Mouse (Mus musculus) hindbrain, embryonic 12.5 days (tissue): ENCODE measurements around the gene Timp2. TPM values are rescaled to one million over a fixed set of nuclear protein-coding genes. Genes with fewer than 3 reads are reported as not detected.

ENCODE experiments used
- ATAC-seq: fragments of 200-750 bp; cut with Nextera tagmentation; 2 replicates; pipeline ENCODE4 v1.8.0; 2017; ENCODE audit warnings: moderate TSS enrichment; ENCODE audit not compliant: low FRiP score
- H3K27ac ChIP-seq: fragments of 300-500 bp; sonication (generic); 2 replicates; pipeline ENCODE4 v1.5.1; 2016; ENCODE audit warnings: mild to moderate bottlenecking
- H3K27me3 ChIP-seq: fragments of 300-500 bp; sonication (generic); 2 replicates; pipeline ENCODE4 v1.6.1; 2016; ENCODE audit warnings: mild to moderate bottlenecking
- H3K36me3 ChIP-seq: fragments of 300-500 bp; sonication (generic); 2 replicates; pipeline ENCODE4 v1.6.1; 2016; ENCODE audit warnings: mild to moderate bottlenecking
- H3K4me1 ChIP-seq: fragments of 300-500 bp; sonication (generic); 2 replicates; pipeline ENCODE4 v1.6.1; 2016
- H3K4me2 ChIP-seq: fragments of 300-500 bp; sonication (generic); replicated peaks from 2 replicates; pipeline ENCODE4 v1.6.1; 2016; ENCODE audit warnings: mild to moderate bottlenecking
- H3K4me3 ChIP-seq: fragments of 300-500 bp; sonication (generic); 2 replicates; pipeline ENCODE4 v1.5.1; 2016; ENCODE audit warnings: mild to moderate bottlenecking
- H3K9ac ChIP-seq: fragments of 300-500 bp; sonication (generic); 2 replicates; pipeline ENCODE4 v1.6.1; 2016; ENCODE audit warnings: mild to moderate bottlenecking, moderate library complexity
- H3K9me3 ChIP-seq: fragments of 300-500 bp; sonication (generic); replicated peaks from 2 replicates; pipeline ENCODE4 v1.6.1; 2016; ENCODE audit warnings: mild to moderate bottlenecking
- WGBS: fragments of 180-500 bp; shearing (Covaris S2); methylation state at CpG from one replicate; pipeline ENCODE4 v1.1.7; 2016; 5-methylcytosine and 5-hydroxymethylcytosine counted together
- polyA plus RNA-seq: library from polyadenylated mRNA; unstranded; fragments of >200 nt; fragmentation: Nextera tagmentation; extraction: Ambion mirVana; gene quantifications from 2 replicates; pipeline ENCODE4 v1.2.1, GENCODE M21; 2016

Timp2 gene
- polyA plus RNA-seq: 66.2 and 68.3 TPM in 2 replicates

- peaks cover 20% of the 10 kb centered on the region for H3K4me1 ChIP-seq
- no peaks in the 10 kb centered on the region for H3K36me3 ChIP-seq
- 34% methylated on average over 6 of the region's 6 CpGs for WGBS
- H3K27ac ChIP-seq: peak within 1 kb of the TSS; percentile 89
- H3K27me3 ChIP-seq: no peaks in the 10 kb centered on the region
- peak within 1 kb of the TSS; percentile 93 for H3K9ac ChIP-seq
- H3K9me3 ChIP-seq: no peaks in the 10 kb centered on the region
- peak within 1 kb of the TSS; percentile 84 for H3K4me2 ChIP-seq
- ATAC-seq: peak; percentile 44
- H3K4me3 ChIP-seq: peak within 1 kb of the TSS; percentile 72
Measured at GRCm38 (mm10) chr11:118355640-118356039, at the start of gene Timp2. Timp2 (minus strand) TSS chr11:118355740.

GRCm38 (mm10) chr11:118405311-118405710, 49.8 kb upstream of the Timp2 start:
- H3K36me3 ChIP-seq: peaks cover 44% of the 10 kb centered on the region
- H3K9me3 ChIP-seq: no peaks in the 10 kb centered on the region
- no peak overlapping the region for H3K27ac ChIP-seq
- no peaks in the 10 kb centered on the region for H3K27me3 ChIP-seq
- H3K4me3 ChIP-seq: no peak overlapping the region
- no peak overlapping the region for H3K4me2 ChIP-seq
- H3K4me1 ChIP-seq: no peaks in the 10 kb centered on the region; the same call in 1 of the 2 replicates
- 98% methylated on average over 8 of the region's 8 CpGs for WGBS
- ATAC-seq: no peak
- H3K9ac ChIP-seq: no peak overlapping the region

GRCm38 (mm10) chr11:118403951-118404899, 48.7 kb upstream of the Timp2 start:
- peaks cover 33% of the 10 kb centered on the region for H3K36me3 ChIP-seq
- WGBS: 78% methylated on average over 6 of the region's 6 CpGs
- H3K4me1 ChIP-seq: no peaks in the 10 kb centered on the region; the same call in 1 of the 2 replicates
- H3K4me3 ChIP-seq: no peak overlapping the region
- H3K4me2 ChIP-seq: no peak overlapping the region
- no peak overlapping the region for H3K9ac ChIP-seq
- no peaks in the 10 kb centered on the region for H3K27me3 ChIP-seq
- no peak overlapping the region for H3K27ac ChIP-seq
- ATAC-seq: no peak
- no peaks in the 10 kb centered on the region for H3K9me3 ChIP-seq

GRCm38 (mm10) chr11:118403183-118403582, 47.6 kb upstream of the Timp2 start:
- Histone ChIP-seq H3K4me3 (no peak overlapping the region), H3K9me3 (no peaks in the 10 kb centered on the region), H3K27ac (no peak overlapping the region), H3K4me1 (no peaks in the 10 kb centered on the region; the same call in 1 of the 2 replicates), H3K4me2 (no peak overlapping the region), H3K9ac (no peak overlapping the region), H3K36me3 (peaks cover 23% of the 10 kb centered on the region), H3K27me3 (no peaks in the 10 kb centered on the region)
- ATAC-seq: no peak
- 88% methylated on average over 2 of the region's 2 CpGs for WGBS

- no peaks in the 10 kb centered on the region for H3K27me3 ChIP-seq
- H3K9ac ChIP-seq: 0 out of 2 replicates have a peak within 1 kb of the TSS, but pooled peaks have one; percentile 5
- 61% methylated on average over 7 of the region's 7 CpGs for WGBS
- H3K4me2 ChIP-seq: no peak within 1 kb of the TSS
- ATAC-seq: no peak
- peak within 1 kb of the TSS; percentile 62 for H3K27ac ChIP-seq
- H3K4me3 ChIP-seq: no peak within 1 kb of the TSS
- peaks cover 9% of the 10 kb centered on the region; the same call in 1 of the 2 replicates for H3K36me3 ChIP-seq
- H3K4me1 ChIP-seq: no peaks in the 10 kb centered on the region; the same call in 1 of the 2 replicates
- no peaks in the 10 kb centered on the region for H3K9me3 ChIP-seq
Measured at GRCm38 (mm10) chr11:118401760-118402280, 46.3 kb upstream of the Timp2 start, which contains the start of gene Lgals3bp. Lgals3bp (minus strand) TSS chr11:118402092.

- Histone ChIP-seq H3K27me3 (no peaks in the 10 kb centered on the region), H3K36me3 (peaks cover 3% of the 10 kb centered on the region; the same call in 1 of the 2 replicates), H3K27ac (peak overlapping the region; percentile 62), H3K4me1 (no peaks in the 10 kb centered on the region; the same call in 1 of the 2 replicates), H3K9me3 (no peaks in the 10 kb centered on the region), H3K9ac (no peak overlapping the region), H3K4me2 (no peak overlapping the region), H3K4me3 (no peak overlapping the region)
- ATAC-seq: no peak
- WGBS: 93% methylated on average over 4 of the region's 4 CpGs
Measured at GRCm38 (mm10) chr11:118401195-118401594, 45.7 kb upstream of the Timp2 start.

GRCm38 (mm10) chr11:118400566-118400936, 45.0 kb upstream of the Timp2 start:
- Histone ChIP-seq H3K27ac (no peak overlapping the region), H3K4me1 (no peaks in the 10 kb centered on the region; the same call in 1 of the 2 replicates), H3K4me3 (no peak overlapping the region), H3K9me3 (no peaks in the 10 kb centered on the region), H3K36me3 (0 out of 2 replicates have a peak, but pooled peaks cover 2% of the 10 kb centered on the region), H3K27me3 (no peaks in the 10 kb centered on the region), H3K9ac (no peak overlapping the region), H3K4me2 (no peak overlapping the region)
- 50% methylated on average over 6 of the region's 6 CpGs for WGBS
- no peak for ATAC-seq

GRCm38 (mm10) chr11:118399891-118400565, 44.5 kb upstream of the Timp2 start:
- no peak overlapping the region for H3K4me2 ChIP-seq
- H3K4me1 ChIP-seq: no peaks in the 10 kb centered on the region; the same call in 1 of the 2 replicates
- H3K36me3 ChIP-seq: 0 out of 2 replicates have a peak, but pooled peaks cover 2% of the 10 kb centered on the region
- H3K27me3 ChIP-seq: no peaks in the 10 kb centered on the region
- no peak for ATAC-seq
- no peak overlapping the region for H3K27ac ChIP-seq
- H3K9ac ChIP-seq: no peak overlapping the region
- no peak overlapping the region for H3K4me3 ChIP-seq
- H3K9me3 ChIP-seq: no peaks in the 10 kb centered on the region
- 69% methylated on average over 5 of the region's 5 CpGs for WGBS

- no peaks in the 10 kb centered on the region for H3K27me3 ChIP-seq
- no peaks in the 10 kb centered on the region for H3K9me3 ChIP-seq
- no peak overlapping the region for H3K27ac ChIP-seq
- WGBS: 89% methylated on average over 26 of the region's 26 CpGs
- no peak for ATAC-seq
- no peaks in the 10 kb centered on the region; the same call in 1 of the 2 replicates for H3K4me1 ChIP-seq
- no peaks in the 10 kb centered on the region for H3K36me3 ChIP-seq
- no peak overlapping the region for H3K9ac ChIP-seq
- H3K4me2 ChIP-seq: no peak overlapping the region
- no peak overlapping the region for H3K4me3 ChIP-seq
Measured at GRCm38 (mm10) chr11:118397806-118398530, 42.4 kb upstream of the Timp2 start.

- Histone ChIP-seq H3K9ac (no peak overlapping the region), H3K4me1 (no peaks in the 10 kb centered on the region), H3K4me3 (no peak overlapping the region), H3K4me2 (no peak overlapping the region), H3K27ac (no peak overlapping the region), H3K27me3 (no peaks in the 10 kb centered on the region), H3K9me3 (no peaks in the 10 kb centered on the region), H3K36me3 (no peaks in the 10 kb centered on the region)
- WGBS: 63% methylated on average over 6 of the region's 6 CpGs
- no peak for ATAC-seq
Measured at GRCm38 (mm10) chr11:118394538-118394937, 39.0 kb upstream of the Timp2 start.

GRCm38 (mm10) chr11:118393991-118394390, 38.5 kb upstream of the Timp2 start:
- H3K9me3 ChIP-seq: no peaks in the 10 kb centered on the region
- ATAC-seq: no peak
- H3K4me1 ChIP-seq: no peaks in the 10 kb centered on the region
- H3K27me3 ChIP-seq: no peaks in the 10 kb centered on the region
- H3K27ac ChIP-seq: no peak overlapping the region
- no peak overlapping the region for H3K4me3 ChIP-seq
- no peak overlapping the region for H3K9ac ChIP-seq
- no peak overlapping the region for H3K4me2 ChIP-seq
- no peaks in the 10 kb centered on the region for H3K36me3 ChIP-seq
- WGBS: 77% methylated on average over 5 of the region's 5 CpGs
